Mouse (Mus musculus): Measurements from ENCODE around the gene Basp1. TPM values are rescaled to one million over a fixed set of nuclear protein-coding genes. Genes with fewer than 3 reads are reported as not detected.

Basp1 gene
- total and polyA plus RNA-seq, 2 experiments from 2014 or later: 547 to 1,429 TPM

GRCm38 (mm10) chr15:25449348-25449747 is 35.8 kb upstream of the Basp1 start:
- WGBS: 36% methylated on average over 1 of the region's 1 CpGs
- ATAC-seq (ENCODE audit: low FRiP score) (no peak), DNase-seq (ENCODE audit: low spot score) (no peak)
- Histone ChIP-seq H3K9me3 (ENCODE audit: low read length) (no peaks in the 10 kb centered on the region), H3K4me3 (ENCODE audit: low read depth, low read length) (no peak overlapping the region), H3K9ac (replicated peaks; ENCODE audit: low read length, poor library complexity, severe bottlenecking) (no peak overlapping the region), H3K4me2 (ENCODE audit: low read depth, low read length, poor library complexity, severe bottlenecking) (no peak overlapping the region), H3K36me3 (ENCODE audit: insufficient read depth, low read length) (peaks cover 5% of the 10 kb centered on the region; the same call in 1 of the 2 replicates), H3K27ac (ENCODE audit: low read depth, low read length) (no peak overlapping the region), H3K27me3 (ENCODE audit: insufficient read depth, low read length) (no peaks in the 10 kb centered on the region), H3K4me1 (ENCODE audit: insufficient read depth, low read length) (no peaks in the 10 kb centered on the region; the same call in 1 of the 2 replicates)
- no peak for TF ChIP-seq CTCF (IDR thresholded peaks at IDR 0.05)

- Histone ChIP-seq H3K27me3 (ENCODE audit: insufficient read depth, low read length) (no peaks in the 10 kb centered on the region), H3K9me3 (ENCODE audit: low read length) (no peaks in the 10 kb centered on the region), H3K4me1 (ENCODE audit: insufficient read depth, low read length) (no peaks in the 10 kb centered on the region; the same call in 1 of the 2 replicates), H3K36me3 (ENCODE audit: insufficient read depth, low read length) (peaks cover 5% of the 10 kb centered on the region; the same call in 1 of the 2 replicates), H3K27ac (ENCODE audit: low read depth, low read length) (no peak overlapping the region), H3K4me2 (ENCODE audit: low read depth, low read length, poor library complexity, severe bottlenecking) (no peak overlapping the region), H3K9ac (replicated peaks; ENCODE audit: low read length, poor library complexity, severe bottlenecking) (no peak overlapping the region), H3K4me3 (ENCODE audit: low read depth, low read length) (no peak overlapping the region)
- DNase-seq (ENCODE audit: low spot score) (no peak), ATAC-seq (ENCODE audit: low FRiP score) (no peak)
- 76% methylated on average over 4 of the region's 4 CpGs for WGBS
- no peak for TF ChIP-seq CTCF (IDR thresholded peaks at IDR 0.05)
Observed at GRCm38 (mm10) chr15:25448703-25449340, 35.3 kb upstream of the Basp1 start.

DNA sequence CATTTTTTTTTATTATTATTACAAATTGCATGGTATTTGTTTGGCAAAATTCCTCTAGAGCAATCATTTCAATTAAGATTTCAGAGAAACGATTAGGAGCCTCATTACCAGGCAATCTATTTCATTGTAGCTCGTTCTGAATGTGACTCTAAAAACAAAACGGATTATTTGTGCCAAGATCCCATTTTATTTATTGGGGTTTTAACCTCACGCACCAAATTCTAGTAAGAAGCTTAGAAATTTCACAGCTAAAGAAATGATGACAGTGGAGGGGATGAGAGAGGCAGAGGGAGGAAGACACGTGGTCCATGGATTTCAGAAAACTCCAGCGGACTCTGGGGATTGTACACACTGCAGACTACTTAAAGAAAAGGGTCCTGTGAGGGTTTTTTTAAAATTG is 33.6 kb upstream of the Basp1 start:
- ATAC-seq (ENCODE audit: low FRiP score): no peak
- Histone ChIP-seq H3K4me2 (ENCODE audit: low read depth, low read length, poor library complexity, severe bottlenecking) (no peak overlapping the region), H3K9ac (replicated peaks; ENCODE audit: low read length, poor library complexity, severe bottlenecking) (no peak overlapping the region), H3K4me3 (ENCODE audit: low read depth, low read length) (no peak overlapping the region), H3K9me3 (ENCODE audit: low read length) (no peaks in the 10 kb centered on the region), H3K27me3 (ENCODE audit: insufficient read depth, low read length) (no peaks in the 10 kb centered on the region), H3K36me3 (ENCODE audit: insufficient read depth, low read length) (peaks cover 5% of the 10 kb centered on the region; the same call in 1 of the 2 replicates), H3K27ac (ENCODE audit: low read depth, low read length) (no peak overlapping the region), H3K4me1 (ENCODE audit: insufficient read depth, low read length) (no peaks in the 10 kb centered on the region; the same call in 1 of the 2 replicates)
- no peak for TF ChIP-seq CTCF (IDR thresholded peaks at IDR 0.05)
- peak; percentile 4 for DNase-seq (ENCODE audit: low spot score)
- WGBS: 66% methylated on average over 6 of the region's 6 CpGs

- WGBS: 29% methylated on average over 8 of the region's 8 CpGs
Observed at GRCm38 (mm10) chr15:25446155-25446487, 32.6 kb upstream of the Basp1 start.

GRCm38 (mm10) chr15:25445361-25446154 is 32.0 kb upstream of the Basp1 start:
- DNase-seq (ENCODE audit: low spot score): no peak
- TF ChIP-seq CTCF (IDR thresholded peaks at IDR 0.05): no peak
- H3K4me2 ChIP-seq (ENCODE audit: low read depth, low read length, poor library complexity, severe bottlenecking): peak overlapping the region; percentile 30; the same call in 1 of the 2 replicates
- H3K4me1 ChIP-seq (ENCODE audit: insufficient read depth, low read length): no peaks in the 10 kb centered on the region; the same call in 1 of the 2 replicates
- H3K27me3 ChIP-seq (ENCODE audit: insufficient read depth, low read length): no peaks in the 10 kb centered on the region
- H3K27ac ChIP-seq (ENCODE audit: low read depth, low read length): no peak overlapping the region
- peaks cover 1% of the 10 kb centered on the region; the same call in 1 of the 2 replicates for H3K36me3 ChIP-seq (ENCODE audit: insufficient read depth, low read length)
- 0 out of 2 replicates have a peak overlapping the region, but pooled peaks have one; percentile 6 for H3K4me3 ChIP-seq (ENCODE audit: low read depth, low read length)
- ATAC-seq (ENCODE audit: low FRiP score): no peak
- no peak overlapping the region for H3K9ac ChIP-seq (replicated peaks; ENCODE audit: low read length, poor library complexity, severe bottlenecking)
- WGBS: 8% methylated on average over 17 of the region's 17 CpGs
- no peaks in the 10 kb centered on the region for H3K9me3 ChIP-seq (ENCODE audit: low read length)

More at GRCm38 (mm10) chr15:25446155-25446487, 32.6 kb upstream of the Basp1 start:
- DNase-seq (ENCODE audit: low spot score) (peak; percentile 14), ATAC-seq (ENCODE audit: low FRiP score) (no peak)
- H3K4me2 ChIP-seq (ENCODE audit: low read depth, low read length, poor library complexity, severe bottlenecking): peak overlapping the region; percentile 30; the same call in 1 of the 2 replicates
- H3K36me3 ChIP-seq (ENCODE audit: insufficient read depth, low read length): peaks cover 5% of the 10 kb centered on the region; the same call in 1 of the 2 replicates
- H3K4me3 ChIP-seq (ENCODE audit: low read depth, low read length): 0 out of 2 replicates have a peak overlapping the region, but pooled peaks have one; percentile 6
- no peak overlapping the region for H3K27ac ChIP-seq (ENCODE audit: low read depth, low read length)
- no peaks in the 10 kb centered on the region for H3K27me3 ChIP-seq (ENCODE audit: insufficient read depth, low read length)
- no peak for TF ChIP-seq CTCF (IDR thresholded peaks at IDR 0.05)
- H3K9ac ChIP-seq (replicated peaks; ENCODE audit: low read length, poor library complexity, severe bottlenecking): no peak overlapping the region
- no peaks in the 10 kb centered on the region; the same call in 1 of the 2 replicates for H3K4me1 ChIP-seq (ENCODE audit: insufficient read depth, low read length)
- H3K9me3 ChIP-seq (ENCODE audit: low read length): no peaks in the 10 kb centered on the region

DNA sequence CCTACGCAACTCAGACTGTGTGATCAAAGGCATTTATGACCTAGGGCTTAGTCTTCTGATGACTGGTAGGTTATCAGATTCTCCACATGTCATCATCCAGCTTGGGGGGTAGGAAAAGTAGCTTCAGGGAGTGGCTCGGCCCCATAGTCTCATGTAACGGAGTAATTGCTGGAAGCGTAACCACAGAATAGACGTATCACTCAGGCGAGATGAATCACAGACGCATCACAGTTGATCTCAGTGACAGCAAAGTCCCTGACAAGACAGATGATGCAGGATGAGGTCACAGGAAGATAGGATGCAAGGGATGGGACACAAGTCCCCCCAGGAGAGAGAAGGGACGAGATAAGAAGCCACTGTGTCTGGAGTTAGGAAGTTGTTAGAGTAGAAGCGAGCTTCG is 30.6 kb upstream of the Basp1 start:
- DNase-seq (ENCODE audit: low spot score): no peak
- Histone ChIP-seq H3K36me3 (ENCODE audit: insufficient read depth, low read length) (no peaks in the 10 kb centered on the region), H3K4me3 (ENCODE audit: low read depth, low read length) (no peak overlapping the region), H3K4me2 (ENCODE audit: low read depth, low read length, poor library complexity, severe bottlenecking) (no peak overlapping the region), H3K4me1 (ENCODE audit: insufficient read depth, low read length) (no peaks in the 10 kb centered on the region; the same call in 1 of the 2 replicates), H3K27ac (ENCODE audit: low read depth, low read length) (no peak overlapping the region), H3K9ac (replicated peaks; ENCODE audit: low read length, poor library complexity, severe bottlenecking) (no peak overlapping the region), H3K27me3 (ENCODE audit: insufficient read depth, low read length) (no peaks in the 10 kb centered on the region), H3K9me3 (ENCODE audit: low read length) (no peaks in the 10 kb centered on the region)
- ATAC-seq (ENCODE audit: low FRiP score): no peak
- 80% methylated on average over 10 of the region's 10 CpGs for WGBS
- TF ChIP-seq CTCF (IDR thresholded peaks at IDR 0.05): no peak
